Mouse (Mus musculus): ENCODE results near the gene Rtp3.

Rtp3 gene

GRCm38 (mm10) chr9:110982351-110982750 is 8.0 kb downstream of the Rtp3 start:
- DNase-seq (ENCODE audit: extremely low read depth, low read depth), result no peak

GRCm38 (mm10) chr9:110979411-110979810 is 11.0 kb downstream of the Rtp3 start:
- DNase-seq (ENCODE audit: extremely low read depth, low read depth), result no peak

GRCm38 (mm10) chr9:110965910-110966231 is 24.5 kb downstream of the Rtp3 start:
- DNase-seq (ENCODE audit: extremely low read depth, low read depth), result no peak

- no peak for DNase-seq (ENCODE audit: extremely low read depth, low read depth)
Observed at GRCm38 (mm10) chr9:110965062-110965909, 25.1 kb downstream of the Rtp3 start.

- DNase-seq (ENCODE audit: extremely low read depth, low read depth), result no peak
Observed at GRCm38 (mm10) chr9:110963566-110964115, 26.7 kb downstream of the Rtp3 start.

- no peak for DNase-seq (ENCODE audit: extremely low read depth, low read depth)
Observed at GRCm38 (mm10) chr9:110961386-110961785, 29.0 kb downstream of the Rtp3 start.

- no peak for DNase-seq (ENCODE audit: extremely low read depth, low read depth)
Observed at GRCm38 (mm10) chr9:110960230-110961149, 29.9 kb downstream of the Rtp3 start.

GRCm38 (mm10) chr9:110959669-110960068 is 30.7 kb downstream of the Rtp3 start:
- no peak for DNase-seq (ENCODE audit: extremely low read depth, low read depth)

- DNase-seq (ENCODE audit: extremely low read depth, low read depth), result no peak
Observed at GRCm38 (mm10) chr9:110955962-110956361, 34.4 kb downstream of the Rtp3 start.

GRCm38 (mm10) chr9:110954681-110955445 is 35.5 kb downstream of the Rtp3 start:
- no peak for DNase-seq (ENCODE audit: extremely low read depth, low read depth)

- no peak for DNase-seq (ENCODE audit: extremely low read depth, low read depth)
Observed at GRCm38 (mm10) chr9:110953550-110954461, 36.6 kb downstream of the Rtp3 start.

- DNase-seq (ENCODE audit: extremely low read depth, low read depth), result no peak
Observed at GRCm38 (mm10) chr9:110952931-110953549, 37.3 kb downstream of the Rtp3 start.

GRCm38 (mm10) chr9:110952398-110952797 is 38.0 kb downstream of the Rtp3 start:
- no peak for DNase-seq (ENCODE audit: extremely low read depth, low read depth)

GRCm38 (mm10) chr9:110951866-110952265 is 38.5 kb downstream of the Rtp3 start:
- peak; percentile 71 for DNase-seq (ENCODE audit: extremely low read depth, low read depth)

- DNase-seq (ENCODE audit: extremely low read depth, low read depth), result no peak
Observed at GRCm38 (mm10) chr9:110951397-110951796, 39.0 kb downstream of the Rtp3 start, which contains the start of gene Lrrc2. Gene Lrrc2 (plus strand): TSS chr9:110951545.

- no peak for DNase-seq (ENCODE audit: extremely low read depth, low read depth)
Observed at GRCm38 (mm10) chr9:110950109-110950508, 40.3 kb downstream of the Rtp3 start.

GRCm38 (mm10) chr9:110948813-110949310 is 41.5 kb downstream of the Rtp3 start:
- DNase-seq (ENCODE audit: extremely low read depth, low read depth), result no peak

GRCm38 (mm10) chr9:110947900-110948299 is 42.5 kb downstream of the Rtp3 start:
- no peak for DNase-seq (ENCODE audit: extremely low read depth, low read depth)

GRCm38 (mm10) chr9:110947261-110947661 is 43.1 kb downstream of the Rtp3 start:
- no peak for DNase-seq (ENCODE audit: extremely low read depth, low read depth)
